Mouse (Mus musculus) E14TG2a.4 (cell line): ENCODE data around the gene Mrps15.

Source experiments
- H3K27me3 ChIP-seq: 2 replicates; pipeline ENCODE4 v1.6.1; 2014; ENCODE audit warnings: low read length, control low read depth; ENCODE audit not compliant: insufficient read depth
- H3K36me3 ChIP-seq: 2 replicates; pipeline ENCODE4 v1.6.1; 2014; ENCODE audit warnings: low read length, control low read depth; ENCODE audit not compliant: insufficient read depth
- H3K4me1 ChIP-seq: replicated peaks from 2 replicates; pipeline ENCODE4 v1.6.1; 2014; ENCODE audit warnings: low read depth, low read length, control low read depth
- H3K4me3 ChIP-seq: replicated peaks from 2 replicates; pipeline ENCODE4 v1.5.1; 2014; ENCODE audit warnings: mild to moderate bottlenecking, low read length
- H3K9me3 ChIP-seq: 2 replicates; pipeline ENCODE4 v1.6.1; 2014; ENCODE audit warnings: low read length, control low read depth
- CTCF ChIP-seq: conservative IDR thresholded peaks from 2 replicates; pipeline ENCODE4 v1.5.1; 2014; ENCODE audit warnings: low read length
- NANOG ChIP-seq: IDR thresholded peaks from 2 replicates; pipeline ENCODE4 v1.6.1; 2014; ENCODE audit warnings: borderline replicate concordance, low read length, mixed read lengths
- POU5F1 ChIP-seq: IDR thresholded peaks from 2 replicates; pipeline ENCODE4 v1.6.1; 2014; ENCODE audit warnings: low read length, borderline replicate concordance

Gene Mrps15

GRCm38 (mm10) chr4:126046851-126047585 lies at the start of gene Mrps15:
Mrps15 (plus strand) TSS chr4:126046925.
- peaks cover 30% of the 10 kb centered on the region for H3K36me3 ChIP-seq
- peaks cover 23% of the 10 kb centered on the region for H3K4me1 ChIP-seq
- TF ChIP-seq POU5F1 (no peak), NANOG (no peak), CTCF (no peak)
- no peaks in the 10 kb centered on the region for H3K27me3 ChIP-seq
- peak within 1 kb of the TSS; percentile 100 for H3K4me3 ChIP-seq
- no peaks in the 10 kb centered on the region for H3K9me3 ChIP-seq

GRCm38 (mm10) chr4:125997826-125998225 lies 48.9 kb upstream of the Mrps15 start:
- Histone ChIP-seq H3K27me3 (no peaks in the 10 kb centered on the region), H3K4me1 (peaks cover 46% of the 10 kb centered on the region), H3K36me3 (no peaks in the 10 kb centered on the region), H3K9me3 (peaks cover 21% of the 10 kb centered on the region), H3K4me3 (no peak overlapping the region)
- TF ChIP-seq CTCF (no peak), POU5F1 (peak; percentile 46; the same call in 1 of the 2 replicates)

- no peak overlapping the region; the same call in 1 of the 2 replicates for H3K4me3 ChIP-seq
- H3K27me3 ChIP-seq: no peaks in the 10 kb centered on the region
- peaks cover 21% of the 10 kb centered on the region for H3K9me3 ChIP-seq
- TF ChIP-seq NANOG (no peak), CTCF (peak; percentile 35), POU5F1 (no peak)
- H3K4me1 ChIP-seq: peaks cover 51% of the 10 kb centered on the region
- H3K36me3 ChIP-seq: no peaks in the 10 kb centered on the region
Observed at GRCm38 (mm10) chr4:126001311-126002199, 45.2 kb upstream of the Mrps15 start.

GRCm38 (mm10) chr4:126017676-126018332 lies 28.9 kb upstream of the Mrps15 start:
- Histone ChIP-seq H3K27me3 (peaks cover 7% of the 10 kb centered on the region), H3K4me1 (peaks cover 9% of the 10 kb centered on the region), H3K9me3 (no peaks in the 10 kb centered on the region), H3K4me3 (no peak overlapping the region), H3K36me3 (no peaks in the 10 kb centered on the region)
- TF ChIP-seq CTCF: no peak
- no peak for TF ChIP-seq NANOG
- TF ChIP-seq POU5F1: no peak

- peaks cover 8% of the 10 kb centered on the region for H3K27me3 ChIP-seq
- H3K9me3 ChIP-seq: no peaks in the 10 kb centered on the region
- no peaks in the 10 kb centered on the region for H3K36me3 ChIP-seq
- TF ChIP-seq NANOG (no peak), CTCF (no peak), POU5F1 (no peak)
- H3K4me1 ChIP-seq: peaks cover 18% of the 10 kb centered on the region
- H3K4me3 ChIP-seq: no peak overlapping the region
Observed at GRCm38 (mm10) chr4:126018966-126019538, 27.7 kb upstream of the Mrps15 start.

GRCm38 (mm10) chr4:126024303-126024900 lies 22.3 kb upstream of the Mrps15 start, which contains the start of gene Csf3r:
Csf3r (plus strand) TSS chr4:126024550.
- TF ChIP-seq NANOG (no peak), POU5F1 (no peak), CTCF (no peak)
- Histone ChIP-seq H3K9me3 (no peaks in the 10 kb centered on the region), H3K4me1 (peaks cover 27% of the 10 kb centered on the region), H3K27me3 (peaks cover 21% of the 10 kb centered on the region), H3K36me3 (no peaks in the 10 kb centered on the region), H3K4me3 (peak within 1 kb of the TSS; percentile 43)

GRCm38 (mm10) chr4:126025801-126026200 lies 20.9 kb upstream of the Mrps15 start:
- H3K27me3 ChIP-seq: peaks cover 35% of the 10 kb centered on the region
- H3K4me3 ChIP-seq: no peak overlapping the region
- H3K4me1 ChIP-seq: peaks cover 29% of the 10 kb centered on the region
- TF ChIP-seq POU5F1 (no peak), NANOG (no peak), CTCF (no peak)
- no peaks in the 10 kb centered on the region for H3K36me3 ChIP-seq
- H3K9me3 ChIP-seq: no peaks in the 10 kb centered on the region
